Mouse (Mus musculus) embryonic fibroblast, embryonic 13.5 days (primary cell): ENCODE data around the gene Nyx. TPM values are rescaled to one million over a fixed set of nuclear protein-coding genes. Genes with fewer than 3 reads are reported as not detected.
"Not testable (repeated sequence)": the region's sequence is repeated elsewhere in the genome, so short reads cannot be mapped to it uniquely, and the experiment has no call there.

Experiments
- H3K27ac ChIP-seq: 2 replicates; pipeline ENCODE4 v1.5.1; 2012; ENCODE audit warnings: low read length, control low read depth, inconsistent platforms; ENCODE audit not compliant: insufficient read depth
- H3K4me1 ChIP-seq: 2 replicates; pipeline ENCODE4 v1.6.1; 2011; ENCODE audit warnings: low read length; ENCODE audit not compliant: control insufficient read depth, insufficient read depth
- H3K4me3 ChIP-seq: 2 replicates; pipeline ENCODE4 v1.5.1; 2011; ENCODE audit warnings: mild to moderate bottlenecking, control low read depth, low read length; ENCODE audit not compliant: insufficient read depth
- CTCF ChIP-seq: IDR thresholded peaks from 2 replicates; pipeline ENCODE4 v1.5.1; 2011; ENCODE audit warnings: mild to moderate bottlenecking, control low read depth, low read length, moderate library complexity, borderline replicate concordance; ENCODE audit not compliant: insufficient read depth
- POLR2A ChIP-seq: IDR thresholded peaks from 2 replicates; pipeline ENCODE4 v1.6.1; 2011; ENCODE audit warnings: low read depth, mild to moderate bottlenecking, control low read depth, low read length, moderate library complexity
- polyA plus RNA-seq: library from polyadenylated mRNA; stranded (reverse); fragments of >200 nt; gene quantifications from 2 replicates; pipeline ENCODE4 v1.2.4, GENCODE M21; 2011; ENCODE audit warnings: low read depth; ENCODE audit not compliant: missing spikeins, insufficient read length

The Nyx gene
- not detected in 2 replicates for polyA plus RNA-seq

DNA sequence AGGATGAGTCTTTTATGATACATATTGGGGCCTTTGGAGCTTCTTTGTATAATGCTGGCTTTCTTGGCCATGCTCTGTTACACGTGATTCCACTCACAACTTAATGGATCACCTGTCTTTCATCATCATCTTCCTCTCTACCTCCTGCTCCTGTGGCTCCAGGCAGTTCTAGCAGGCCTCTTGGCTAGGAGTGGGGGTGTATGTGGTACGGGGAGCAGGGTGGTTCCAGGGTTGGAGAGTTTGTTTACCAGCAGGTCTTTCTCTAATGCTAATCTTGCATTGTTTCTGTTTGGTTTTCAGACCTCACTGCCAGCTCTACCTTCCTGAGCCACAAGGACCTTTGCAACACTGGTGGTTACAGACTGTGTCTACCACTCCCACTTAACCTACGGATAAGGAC is at the start of gene Nyx:
Nyx (plus strand) TSS at position 301 of the 400 bp plus-strand sequence.
- Histone ChIP-seq H3K27ac (no peak within 1 kb of the TSS), H3K4me3 (no peak within 1 kb of the TSS), H3K4me1 (peaks cover 14% of the 10 kb centered on the region)
- no peak for TF ChIP-seq CTCF
- no peak for TF ChIP-seq POLR2A

DNA sequence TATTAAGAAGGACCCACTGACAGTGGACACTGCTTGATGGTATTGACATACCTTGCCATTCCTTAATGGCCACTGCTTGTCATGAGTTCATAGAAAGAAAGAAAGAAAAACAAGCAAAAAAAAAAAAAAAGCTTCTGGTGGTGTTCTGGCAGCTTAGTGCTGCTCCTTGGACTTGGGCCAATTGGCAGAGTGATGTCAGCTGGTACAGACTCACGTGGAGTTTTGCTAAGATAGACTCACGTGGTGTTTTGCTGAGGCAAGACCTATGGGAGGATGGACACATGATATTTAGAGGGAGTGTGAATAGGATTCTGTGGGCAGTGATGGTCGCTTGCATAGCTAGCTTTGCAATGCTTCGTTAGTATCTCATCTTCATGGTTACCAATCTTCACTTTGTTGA is 43.9 kb upstream of the Nyx start:
- no peak for TF ChIP-seq POLR2A
- no peak for TF ChIP-seq CTCF
- Histone ChIP-seq H3K27ac (no peak overlapping the region), H3K4me1 (no peaks in the 10 kb centered on the region), H3K4me3 (no peak overlapping the region)

DNA sequence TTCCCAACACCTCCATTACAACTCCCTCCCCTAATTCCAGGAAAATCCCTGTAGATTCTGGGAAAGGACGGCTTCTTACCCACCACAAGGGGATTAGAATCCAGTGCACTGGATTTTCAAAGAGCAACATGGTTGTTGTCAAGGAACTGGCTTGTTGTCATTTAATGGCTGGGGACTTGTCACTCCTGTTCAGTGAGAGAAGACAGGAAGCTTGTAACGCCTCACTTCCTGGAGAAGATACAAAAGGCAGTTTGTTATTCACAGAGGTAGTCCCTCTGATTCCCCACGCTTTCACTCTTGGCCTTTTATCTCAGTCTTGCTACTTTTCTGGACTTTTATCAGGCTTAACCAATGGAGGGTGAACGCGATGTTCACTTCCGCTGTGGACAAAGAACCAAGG is 34.5 kb upstream of the Nyx start:
- TF ChIP-seq POLR2A (no peak), CTCF (no peak)
- no peak overlapping the region for H3K27ac ChIP-seq
- H3K4me1 ChIP-seq, result no peaks in the 10 kb centered on the region
- H3K4me3 ChIP-seq, result no peak overlapping the region

DNA sequence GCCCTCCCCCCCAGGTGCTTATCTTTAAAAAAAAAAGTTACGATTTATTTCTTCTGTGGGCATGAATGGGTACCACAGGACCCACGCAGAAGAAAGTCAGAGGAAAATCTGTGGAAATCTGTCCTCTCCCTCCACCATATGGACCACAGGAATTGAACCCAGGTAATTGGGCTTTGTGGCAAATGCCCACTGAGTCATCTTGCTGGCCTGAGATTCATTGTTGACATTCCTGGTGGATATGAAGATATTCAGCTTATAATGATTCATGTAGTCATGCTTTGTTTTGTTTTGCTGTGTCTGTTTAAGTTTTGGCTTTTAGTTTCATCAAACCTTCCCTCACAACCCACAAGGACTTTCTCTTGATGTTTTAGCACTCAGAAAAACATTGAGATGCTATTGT is 29.9 kb upstream of the Nyx start:
- not testable (repeated sequence) for H3K4me3 ChIP-seq, H3K4me1 ChIP-seq, H3K27ac ChIP-seq

DNA sequence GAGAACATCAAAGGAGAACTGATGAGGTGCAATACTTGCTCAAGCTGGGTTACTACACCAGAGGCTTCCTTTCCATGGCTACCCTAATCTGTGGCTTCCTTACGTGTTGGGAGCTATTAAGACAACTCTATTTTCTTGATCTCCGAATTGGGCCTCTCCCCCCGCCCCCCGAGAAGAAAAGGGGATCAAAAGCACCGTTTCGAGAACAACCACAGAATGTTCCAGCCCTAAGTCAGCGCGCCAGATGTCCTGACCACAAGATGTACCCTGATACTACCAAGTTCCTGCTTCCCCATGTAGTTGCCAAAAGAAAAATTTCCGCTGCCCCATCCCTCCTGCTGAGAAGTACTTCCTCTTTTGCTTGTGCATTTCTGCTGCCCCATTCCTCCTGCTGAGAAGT is 9.4 kb upstream of the Nyx start:
- not testable (repeated sequence) for H3K27ac ChIP-seq, H3K4me1 ChIP-seq, H3K4me3 ChIP-seq

- Histone ChIP-seq H3K4me3 (no peak overlapping the region), H3K4me1 (peaks cover 9% of the 10 kb centered on the region), H3K27ac (no peak overlapping the region)
- no peak for TF ChIP-seq POLR2A
- TF ChIP-seq CTCF, result no peak
Observed at GRCm38 (mm10) chrX:13458766-13459165, 7.1 kb upstream of the Nyx start.

GRCm38 (mm10) chrX:13461266-13462261 is 4.3 kb upstream of the Nyx start:
- peak; percentile 21; the same call in 1 of the 2 replicates for TF ChIP-seq POLR2A
- peak; percentile 58 for TF ChIP-seq CTCF
- peaks cover 9% of the 10 kb centered on the region for H3K4me1 ChIP-seq
- peak overlapping the region; percentile 78 for H3K27ac ChIP-seq
- no peak overlapping the region; the same call in 1 of the 2 replicates for H3K4me3 ChIP-seq

- Histone ChIP-seq H3K27ac (peak overlapping the region; percentile 81), H3K4me3 (no peak overlapping the region), H3K4me1 (peaks cover 9% of the 10 kb centered on the region)
- no peak for TF ChIP-seq POLR2A
- no peak for TF ChIP-seq CTCF
Observed at GRCm38 (mm10) chrX:13462982-13463517, 2.9 kb upstream of the Nyx start.

- peaks cover 11% of the 10 kb centered on the region for H3K4me1 ChIP-seq
- TF ChIP-seq POLR2A (no peak), CTCF (no peak)
- H3K4me3 ChIP-seq, result no peak overlapping the region
- H3K27ac ChIP-seq, result no peak overlapping the region
Observed at GRCm38 (mm10) chrX:13466681-13467080, 771 bp downstream of the Nyx start.

- peaks cover 11% of the 10 kb centered on the region for H3K4me1 ChIP-seq
- TF ChIP-seq CTCF (no peak), POLR2A (no peak)
- H3K27ac ChIP-seq, result no peak overlapping the region
- H3K4me3 ChIP-seq, result no peak overlapping the region
Observed at GRCm38 (mm10) chrX:13467121-13467571, 1.2 kb downstream of the Nyx start.
